Mouse (Mus musculus) erythroblast, embryonic 14.5 days (primary cell): ENCODE results near the gene Slc17a2.

Experiments
- GATA1 ChIP-seq: IDR thresholded peaks from 2 replicates; pipeline ENCODE4 v1.6.1; 2012; ENCODE audit warnings: low read length, inconsistent platforms, mixed read lengths
- TAL1 ChIP-seq: IDR thresholded peaks from 3 replicates; pipeline ENCODE4 v1.6.1; 2012; ENCODE audit warnings: low read length, inconsistent platforms, mixed read lengths

DNA sequence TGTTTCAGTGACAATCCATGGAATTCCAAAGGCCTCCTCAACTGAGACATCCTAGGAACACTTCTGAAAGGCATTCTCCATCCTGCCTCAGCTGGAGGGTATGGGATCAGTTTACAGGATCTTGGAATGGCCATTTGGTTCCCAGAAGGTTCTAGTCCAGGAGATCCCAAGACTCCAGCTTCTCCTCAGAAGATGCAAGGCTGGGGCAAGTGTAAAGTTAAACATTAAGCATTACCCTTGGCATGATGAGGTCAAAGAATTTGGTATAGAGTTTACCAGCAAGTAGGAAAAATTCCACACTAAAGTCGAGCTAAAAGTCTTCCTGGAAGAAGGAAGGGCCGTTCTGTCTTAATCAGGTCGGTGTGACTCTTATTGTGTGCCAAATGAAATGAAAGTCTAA, 63.2 kb downstream of the Slc17a2 start:
- TF ChIP-seq GATA1 (no peak), TAL1 (no peak)
